Mouse (Mus musculus): Measurements from ENCODE around the gene Gse1.

DNA sequence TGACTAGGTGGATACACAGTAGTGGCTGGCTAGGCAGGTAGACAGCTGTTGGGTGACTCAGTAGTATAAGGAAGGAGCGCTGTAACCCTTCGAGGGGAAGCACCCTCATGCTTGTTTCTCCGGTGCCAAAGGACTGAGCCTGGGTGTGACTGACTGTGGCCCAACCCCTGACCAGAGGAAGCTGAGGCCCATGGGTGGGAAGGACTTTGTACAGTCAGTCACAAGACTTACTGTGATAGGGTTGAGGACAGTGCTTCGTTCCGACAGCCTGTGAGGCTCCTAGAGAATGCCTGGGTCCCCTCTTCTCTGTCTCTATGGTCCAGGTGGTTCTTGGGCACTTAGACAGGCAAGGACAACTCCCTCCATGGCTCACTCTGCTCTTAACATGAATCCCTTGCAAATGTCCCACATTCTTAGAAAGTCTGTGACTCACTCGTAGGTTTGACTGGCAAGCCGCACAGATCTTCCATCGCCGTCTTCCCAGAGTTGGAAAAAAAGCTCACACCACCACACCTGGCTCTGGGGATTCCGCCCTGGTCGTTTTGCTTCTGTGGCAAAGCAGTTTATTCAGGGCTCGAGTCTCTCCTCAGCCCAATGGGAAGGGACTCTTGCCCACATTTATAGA is 177.9 kb downstream of the Gse1 start:
- no peak for TF ChIP-seq CTCF (IDR thresholded peaks at IDR 0.05; ENCODE audit: borderline replicate concordance, extremely low read depth, insufficient read depth, insufficient read length)
- TF ChIP-seq POLR2A (IDR thresholded peaks at IDR 0.05; ENCODE audit: borderline replicate concordance, extremely low read depth, insufficient read depth, insufficient read length, poor library complexity, severe bottlenecking), result no peak

All from brain, embryonic 14.5 days (tissue).